In genomic region chr19:42089748-42090595, GRCm38 (mm10) we compare ENCODE assay signal across 8 mouse cellular contexts. TPM values are rescaled to one million over a fixed set of nuclear protein-coding genes. Genes with fewer than 3 reads are reported as not detected.
DNase-seq lines count a peak whose midpoint lies in the region; ATAC-seq and TF ChIP-seq lines count a peak whose summit lies in the region.

Pi4k2a (plus strand) TSS chr19:42090470.

- H3K4me1 ChIP-seq in hindbrain, postnatal 0 days (ENCODE audit: insufficient read depth, low read length): peaks cover 10% of the 10 kb centered on the region

- no peaks in the 10 kb centered on the region for H3K9me3 ChIP-seq in hindbrain, postnatal 0 days (ENCODE audit: low read length)

- H3K9ac ChIP-seq in hindbrain, postnatal 0 days (replicated peaks; ENCODE audit: low read length): peak within 1 kb of the TSS; percentile 90

- peak within 1 kb of the TSS; percentile 66 for H3K4me2 ChIP-seq in hindbrain, postnatal 0 days (ENCODE audit: low read depth, low read length)

- TF ChIP-seq CTCF in gastrocnemius, adult 2 months (IDR thresholded peaks at IDR 0.05): no peak; the same call in 1 of the 2 replicates
- no peak for TF ChIP-seq CTCF in hindbrain, postnatal 0 days (IDR thresholded peaks at IDR 0.05; ENCODE audit: low read depth)
- TF ChIP-seq CTCF in left cerebral cortex, adult 2 months (IDR thresholded peaks at IDR 0.05): no peak

- H3K36me3 ChIP-seq in hindbrain, postnatal 0 days (ENCODE audit: insufficient read depth, low read length): no peaks in the 10 kb centered on the region

- intact Hi-C loops in gastrocnemius, adult 2 months (cut with DNase I): loop anchor here (2.0 kb wide), 1 partner anchor 39 kb away; the partner anchor contains the start of gene Avpi1
- intact Hi-C loops in left cerebral cortex, adult 2 months (cut with DNase I): loop anchor here (2.0 to 5.0 kb wide), 4 partner anchors 39 to 103 kb away; partner anchors contain the start of gene Avpi1

- H3K4me3 ChIP-seq in gastrocnemius, adult 2 months: peak within 1 kb of the TSS; percentile 89
- peak within 1 kb of the TSS; percentile 85 for H3K4me3 ChIP-seq in hindbrain, postnatal 0 days (ENCODE audit: low read length)
- H3K4me3 ChIP-seq in left cerebral cortex, adult 2 months: peak within 1 kb of the TSS; percentile 62

- H3K27ac ChIP-seq in gastrocnemius, adult 2 months: peak within 1 kb of the TSS; percentile 95
- H3K27ac ChIP-seq in hindbrain, postnatal 0 days: peak within 1 kb of the TSS; percentile 93
- H3K27ac ChIP-seq in left cerebral cortex, adult 2 months: peak within 1 kb of the TSS; percentile 84

- WGBS in hindbrain, postnatal 0 days: under 1% methylated on average over 55 of the region's 55 CpGs

- DNase-seq in ZHBTc4 (ENCODE audit: low read depth, low spot score): peak; percentile 100
- DNase-seq in gastrocnemius, adult 2 months: peak; percentile 100
- DNase-seq in hindbrain, postnatal 0 days (ENCODE audit: low spot score): peak; percentile 100
- DNase-seq in left cerebral cortex, adult 2 months (ENCODE audit: extremely low spot score in 1 of 2, low spot score in 2 of 2): peak; percentile 97 to 99
- peak; percentile 100 for DNase-seq in right cerebral cortex, adult 2 months (ENCODE audit: low spot score in 2 of 2)
- peak; percentile 99 for DNase-seq in urinary bladder, postnatal 14 days (ENCODE audit: low spot score)

- peak; percentile 89 for ATAC-seq in common myeloid progenitor, adult 5-6 weeks (replicated peaks; ENCODE audit: low read depth, poor library complexity, severe bottlenecking)
- ATAC-seq in hindbrain, postnatal 0 days: peak; percentile 98
- peak; percentile 94 for ATAC-seq in megakaryocyte, adult 5-6 weeks (ENCODE audit: poor library complexity, severe bottlenecking)

- no peaks in the 10 kb centered on the region for H3K27me3 ChIP-seq in hindbrain, postnatal 0 days (ENCODE audit: insufficient read depth, low read length)

RNA-seq across cellular contexts. Expression of gene Pi4k2a, which starts in this region (rescaled TPM):
- 7.8 and 12.5 TPM in 2 replicates for total RNA-seq in common myeloid progenitor, adult 5-6 weeks (2017)
- total RNA-seq in gastrocnemius, adult 2 months (2021): 10 to 100 TPM; 11.9 to 12.8 TPM
- 18.3 and 21.7 TPM in 2 replicates for total RNA-seq in hindbrain, postnatal 0 days (2014; rRNA removed)
- 33.9 and 36.4 TPM in 2 replicates for polyA plus RNA-seq in hindbrain, postnatal 0 days (2015; fragmentation: Nextera tagmentation; extraction: Ambion mirVana)
- 10 to 100 TPM; 65.6 to 67.3 TPM for total RNA-seq in left cerebral cortex, adult 2 months (2021)
- 12.0 and 12.2 TPM in 2 replicates for total RNA-seq in megakaryocyte, adult 5-6 weeks (2015)
- 9.9 and 10.7 TPM in 2 replicates for total RNA-seq in megakaryocyte, adult 5-6 weeks (2017)

Comparison
In these comparisons a context has a peak if more than half of its experiments do, and no peak if none do; other contexts are left out.
1. Peak in every context shown above with its lines: DNase-seq, ATAC-seq, H3K4me3 ChIP-seq and H3K27ac ChIP-seq.